Mouse (Mus musculus): ENCODE measurements around the gene Ccdc40.

Gene Ccdc40

DNA sequence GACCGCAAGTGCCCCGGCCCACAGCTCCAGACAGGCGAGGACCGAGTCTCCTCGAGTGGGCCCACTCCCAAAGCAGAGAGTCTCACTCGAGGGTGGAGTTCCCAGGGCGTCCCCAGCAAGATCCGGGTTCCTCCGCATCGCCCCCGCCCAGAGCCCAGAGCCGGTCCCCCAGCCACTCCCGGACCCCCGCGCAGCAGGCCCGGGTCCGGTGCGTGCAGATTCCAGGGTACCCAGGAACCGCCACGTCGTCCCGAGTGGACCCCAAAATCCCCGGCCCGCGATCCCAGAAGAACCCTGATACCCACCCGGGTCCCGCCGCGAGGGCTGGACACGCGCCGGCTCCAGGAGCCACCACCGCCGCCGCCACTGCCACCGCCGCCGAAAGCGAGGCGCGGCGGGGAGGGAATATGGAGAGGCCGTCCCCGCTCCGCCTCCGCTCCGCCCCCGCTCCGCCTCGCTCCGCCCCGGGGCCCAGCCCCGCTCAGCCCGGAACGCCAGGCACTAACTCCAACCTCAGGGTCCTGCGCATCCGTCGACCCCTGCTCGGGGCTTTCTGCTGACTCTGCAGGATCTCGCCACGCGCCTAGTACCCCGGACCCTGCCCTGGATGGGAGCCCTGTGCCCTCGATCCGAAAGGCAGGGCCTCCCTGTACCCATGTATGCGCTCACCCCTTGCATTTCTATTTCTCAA is at the start of gene Ccdc40, which contains the start of gene Tbc1d16:
Gene Ccdc40, plus strand, starts transcription at position 482 of the 691 bp plus-strand sequence.
Gene Tbc1d16, minus strand, starts transcription at position 409 of the 691 bp plus-strand sequence.
- peak; percentile 54 to 71 for DNase-seq (ENCODE audit: low spot score in 2 of 2)

DNA sequence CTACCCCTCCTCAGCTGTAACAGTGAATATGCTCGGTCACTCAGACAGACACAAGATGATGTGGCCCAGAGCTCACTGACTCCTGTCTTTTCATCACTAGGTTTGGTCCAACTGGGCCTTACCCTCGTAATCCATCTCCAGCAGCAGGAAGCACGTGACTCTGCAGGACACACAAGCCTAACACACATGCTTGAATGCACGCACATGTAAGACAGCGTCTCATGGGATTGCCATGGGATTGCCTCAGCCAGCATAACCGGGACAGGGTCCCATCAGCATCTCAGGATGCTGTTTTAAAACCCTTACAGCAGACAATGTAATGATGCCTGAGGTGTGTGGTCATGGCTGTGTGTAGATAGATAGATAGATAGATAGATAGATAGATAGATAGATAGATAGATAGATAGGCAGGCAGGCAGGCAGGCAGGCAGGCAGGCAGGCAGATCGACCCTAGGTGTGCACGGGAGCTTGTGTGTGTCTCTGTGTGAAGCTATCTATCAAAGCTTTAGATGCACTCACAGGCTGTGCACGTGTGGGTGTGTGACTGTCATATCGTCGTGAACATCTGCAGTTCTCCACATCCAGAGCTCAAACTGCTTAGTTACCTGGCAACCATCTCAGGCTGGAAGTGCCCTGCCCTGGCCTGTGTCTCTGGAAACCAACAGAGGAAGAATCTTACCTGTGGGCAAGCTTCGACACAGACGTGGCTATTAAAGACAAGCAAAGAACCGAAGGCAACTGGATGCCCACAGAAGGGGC is 47.4 kb upstream of the Ccdc40 start:
- DNase-seq (ENCODE audit: low spot score in 2 of 2): no peak

DNA sequence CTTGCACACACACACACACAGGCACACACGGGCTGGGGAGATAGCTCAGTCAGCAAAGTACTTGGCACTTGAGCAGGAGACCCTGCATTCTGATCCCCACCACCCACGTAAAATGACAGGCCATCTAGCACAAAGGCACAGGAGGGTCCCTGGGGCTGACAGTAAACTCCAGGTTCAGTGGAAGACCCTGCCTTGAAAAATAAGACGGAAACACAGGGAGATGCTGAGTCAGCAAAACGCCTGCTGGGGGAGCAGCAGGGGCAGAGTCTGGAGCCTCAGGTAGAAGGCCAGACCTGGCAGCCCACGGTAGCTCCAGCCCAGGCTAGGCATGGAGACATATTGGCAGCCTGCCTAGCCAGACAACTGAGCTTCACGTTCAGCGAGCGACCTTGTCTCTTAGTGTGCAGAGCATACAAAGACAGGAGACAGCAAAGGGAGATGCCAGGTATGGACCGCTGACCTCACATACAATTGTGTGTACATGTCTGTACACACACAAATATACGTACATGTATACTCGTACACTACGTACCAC is 46.4 kb upstream of the Ccdc40 start:
- DNase-seq (ENCODE audit: low spot score in 2 of 2): no peak

DNA sequence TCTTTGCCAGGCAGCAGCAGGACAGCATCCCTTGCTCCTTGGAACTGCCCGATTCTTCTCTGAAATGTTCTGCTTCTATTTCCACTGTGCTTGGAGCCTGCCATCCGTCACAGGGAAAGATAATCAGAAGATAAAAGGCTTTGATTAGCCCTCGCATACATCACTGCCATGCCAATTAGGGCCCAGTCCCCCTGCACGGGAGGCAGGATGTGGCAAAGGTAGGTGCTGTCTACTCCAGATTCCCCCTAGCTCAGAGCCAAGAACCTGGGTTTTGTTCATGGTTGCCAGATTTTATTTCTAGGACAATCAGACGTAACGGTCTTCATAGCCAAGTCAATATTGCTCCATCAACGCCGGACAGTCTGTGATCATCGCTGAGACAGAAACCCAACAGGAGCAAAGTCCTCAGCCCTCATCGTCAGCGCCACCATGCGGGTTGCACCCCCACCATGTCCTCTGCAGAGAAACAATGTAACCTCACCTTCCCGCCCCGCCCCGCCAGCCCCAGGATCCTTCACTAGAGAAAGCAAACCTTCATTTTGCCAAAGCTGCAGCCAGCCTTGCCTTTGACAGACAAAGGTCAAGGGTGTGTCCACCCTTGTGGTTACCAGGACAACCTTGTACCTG is 44.6 kb upstream of the Ccdc40 start:
- DNase-seq (ENCODE audit: low spot score in 2 of 2): no peak

DNA sequence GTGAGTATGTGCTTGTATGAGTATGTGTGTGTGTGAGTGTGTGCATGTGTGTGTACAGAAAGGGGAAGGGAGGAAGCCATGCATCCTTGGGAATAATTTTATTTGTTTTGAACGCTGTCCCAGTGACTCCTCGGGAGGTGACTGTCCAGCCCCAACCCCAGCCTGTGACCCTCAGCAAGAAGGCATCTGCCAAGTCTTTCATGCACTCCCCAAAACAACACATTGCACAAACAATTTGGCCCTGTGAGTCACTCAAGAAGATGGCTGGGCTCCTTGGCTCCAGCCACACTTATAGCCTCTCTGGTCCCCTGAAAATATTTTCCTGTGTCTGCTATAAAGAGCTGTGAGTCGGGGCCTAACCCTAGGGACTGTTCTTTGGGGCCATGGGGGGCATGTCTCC is 42.0 kb upstream of the Ccdc40 start:
- no peak for DNase-seq (ENCODE audit: low spot score in 2 of 2)

DNA sequence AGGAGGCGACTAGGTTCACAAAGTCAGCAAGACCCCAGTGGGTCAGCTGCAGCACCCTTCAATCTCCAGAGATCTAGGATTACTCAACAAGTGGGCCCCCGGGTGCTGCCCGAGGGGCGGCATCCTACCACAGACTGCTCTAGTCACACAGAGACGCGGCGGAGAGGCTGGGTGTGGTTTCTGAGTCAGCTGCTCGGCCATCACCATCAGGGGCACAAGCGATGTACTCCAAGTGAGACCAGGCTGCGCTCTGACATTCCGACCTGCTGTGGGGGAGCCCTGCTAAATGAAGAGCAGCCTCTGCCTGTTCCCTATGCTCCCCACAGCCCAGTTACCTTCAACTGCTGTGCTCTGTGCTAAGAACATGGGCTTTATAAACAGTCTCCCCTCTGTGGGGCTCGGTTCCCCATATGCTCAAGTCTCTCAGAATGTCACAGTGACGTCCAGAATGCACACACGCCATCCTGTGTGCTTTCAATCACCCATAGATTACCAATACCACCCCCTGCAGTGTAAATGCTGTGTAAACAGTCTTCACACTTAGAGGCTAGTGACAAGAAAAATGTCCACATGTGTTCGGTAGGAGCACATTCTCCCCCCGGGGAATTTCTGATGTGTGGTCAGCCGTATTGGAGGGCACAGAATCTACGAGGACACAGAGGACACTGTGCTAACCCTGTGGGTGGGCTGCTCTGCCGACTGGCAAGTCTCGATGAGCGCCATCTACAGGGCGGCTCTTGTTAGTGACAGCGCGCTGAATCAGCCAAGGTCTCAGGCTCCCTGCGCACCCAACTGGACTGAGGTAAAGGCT is 41.2 kb upstream of the Ccdc40 start:
- DNase-seq (ENCODE audit: low spot score in 2 of 2): peak in 1 of 2 experiments; percentile 57

DNA sequence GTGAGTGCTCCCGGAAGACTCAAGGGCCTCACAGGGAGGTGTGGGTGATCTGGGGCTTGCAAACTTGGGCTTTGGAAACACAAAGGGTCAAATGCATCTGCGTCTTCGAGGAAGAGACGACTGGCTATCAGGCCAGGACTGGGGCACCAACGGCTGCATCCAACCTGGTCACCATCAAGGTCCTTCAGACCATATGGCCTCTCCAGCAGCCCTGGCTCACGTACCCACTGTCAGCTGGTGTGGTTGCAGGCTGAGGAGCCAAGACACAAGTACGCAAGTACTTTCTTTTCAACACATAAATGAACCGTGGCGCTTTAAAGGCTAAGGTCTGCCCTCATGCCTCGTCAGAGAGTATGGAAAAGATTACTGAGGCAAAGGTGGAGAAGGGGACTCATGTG is 40.6 kb upstream of the Ccdc40 start:
- no peak for DNase-seq (ENCODE audit: low spot score in 2 of 2)

DNA sequence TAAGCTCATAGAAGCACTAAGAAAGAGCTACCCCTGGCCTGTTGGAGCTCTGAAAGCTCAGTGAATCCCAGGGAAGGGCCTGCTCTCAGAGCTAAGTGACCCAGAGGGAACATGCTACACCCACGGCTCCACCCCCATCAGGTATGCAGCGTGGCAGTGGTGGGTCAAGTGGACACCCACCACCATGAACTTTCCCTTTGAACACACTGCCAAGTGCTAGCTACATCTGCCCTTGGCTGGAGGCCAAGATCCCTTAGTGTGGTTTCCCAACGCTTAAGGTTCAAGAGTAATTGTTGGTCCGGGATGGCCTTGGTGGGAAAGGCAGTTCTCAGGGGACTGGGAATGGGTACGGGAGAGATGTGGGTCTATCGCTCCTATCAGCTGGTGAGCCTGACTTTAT is 40.0 kb upstream of the Ccdc40 start:
- no peak for DNase-seq (ENCODE audit: low spot score in 2 of 2)

DNA sequence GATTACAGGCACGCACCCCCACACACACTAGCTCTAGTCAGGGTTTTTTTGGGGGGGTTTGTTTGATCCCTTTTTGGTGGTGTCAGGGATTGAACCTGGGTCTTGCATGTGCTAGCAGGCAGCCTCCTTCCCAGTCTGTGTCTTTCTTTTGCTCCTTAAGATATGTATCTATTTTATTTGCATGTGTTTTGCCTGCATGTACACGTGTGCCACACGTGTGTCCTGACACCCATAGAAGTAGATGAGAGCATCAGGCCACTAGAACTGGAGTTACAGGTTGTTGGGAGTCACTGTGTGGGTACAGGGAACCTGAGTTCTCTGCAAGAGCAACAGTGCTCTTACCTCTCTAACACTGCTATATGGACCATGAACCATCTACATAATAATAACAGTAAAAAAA is 39.1 kb upstream of the Ccdc40 start:
- DNase-seq (ENCODE audit: low spot score in 2 of 2): no peak

DNA sequence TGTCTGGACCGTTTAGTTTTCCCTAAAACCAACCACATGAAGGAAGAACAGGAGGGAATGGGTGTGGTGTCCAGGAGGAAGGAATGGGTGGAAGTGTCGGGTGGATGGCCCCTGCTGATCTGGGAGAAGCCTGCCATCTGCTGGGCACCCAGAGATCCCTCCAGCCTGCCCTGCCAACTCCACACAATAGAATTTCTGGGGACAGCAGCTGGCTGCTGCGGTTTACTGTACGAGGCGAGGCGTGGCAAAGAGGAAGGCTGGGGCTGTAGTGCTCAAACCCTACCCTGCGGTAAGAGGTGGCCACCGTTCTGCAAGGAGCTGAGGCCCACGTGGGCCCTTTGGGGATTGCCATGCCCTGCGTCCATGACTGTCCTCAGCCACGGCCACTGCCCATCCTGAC is 37.9 kb upstream of the Ccdc40 start:
- DNase-seq (ENCODE audit: low spot score in 2 of 2): peak; percentile 59 to 70

DNA sequence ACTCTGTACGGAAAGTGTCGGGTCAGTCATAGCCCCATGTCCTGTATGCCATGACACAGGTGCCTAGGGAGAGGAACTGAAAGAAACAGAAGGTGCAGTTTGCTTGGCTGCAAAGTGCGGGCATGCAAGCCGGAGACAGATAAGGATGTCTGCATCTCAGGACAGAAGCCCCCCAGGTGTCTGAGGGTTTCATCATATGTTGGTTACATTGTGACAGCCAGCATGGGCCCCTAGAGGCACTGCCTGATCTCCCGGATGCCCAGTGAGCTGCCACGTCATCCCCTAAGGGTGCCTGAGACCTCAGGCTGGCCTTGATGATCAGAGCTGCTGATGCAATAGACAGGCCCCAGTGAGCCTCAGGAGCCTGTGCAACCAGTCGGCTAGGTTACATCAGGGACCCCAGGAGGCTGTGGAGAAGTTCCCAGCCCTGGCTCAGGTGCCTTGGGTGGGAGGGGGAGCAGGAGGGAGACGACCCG is 36.7 kb upstream of the Ccdc40 start:
- DNase-seq (ENCODE audit: low spot score in 2 of 2): no peak

DNA sequence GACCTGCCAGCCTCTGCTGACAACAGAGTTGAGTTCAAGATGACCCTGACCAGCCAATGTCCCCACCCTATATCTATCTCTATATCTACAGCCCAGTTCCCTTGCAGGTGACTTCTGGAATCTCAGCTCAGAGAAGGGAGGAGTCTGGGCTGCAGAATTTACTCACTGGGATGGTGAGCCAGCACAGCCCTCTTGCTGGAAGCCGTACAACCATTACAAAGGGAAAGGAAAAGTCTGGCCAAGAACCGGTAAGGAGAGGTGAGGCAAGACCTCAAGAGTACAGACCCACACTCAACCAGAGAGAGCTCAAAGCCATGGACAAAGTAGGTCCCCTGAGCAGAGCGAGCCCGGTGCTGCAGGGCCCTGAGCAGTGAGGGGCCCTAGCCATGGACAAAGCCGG is 36.2 kb upstream of the Ccdc40 start:
- no peak for DNase-seq (ENCODE audit: low spot score in 2 of 2)

DNA sequence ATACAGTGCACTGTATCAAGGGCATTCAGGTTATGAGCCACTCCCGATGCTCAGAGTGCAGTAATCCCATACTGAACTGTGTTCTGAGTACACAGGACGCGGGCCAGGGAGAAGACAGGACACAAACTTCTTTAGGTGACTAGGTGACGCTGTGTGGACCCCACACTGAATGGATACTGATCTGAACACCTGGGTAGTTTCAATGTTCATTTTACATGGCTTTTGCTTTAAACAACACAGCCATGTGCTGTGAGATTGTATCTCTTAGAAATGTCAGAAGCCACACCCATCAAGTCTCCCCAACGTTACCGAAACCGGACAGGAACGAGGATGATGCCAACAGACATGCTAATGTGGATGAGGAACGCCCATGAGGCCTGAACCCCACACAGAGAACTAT is 35.8 kb upstream of the Ccdc40 start:
- DNase-seq (ENCODE audit: low spot score in 2 of 2): no peak

DNA sequence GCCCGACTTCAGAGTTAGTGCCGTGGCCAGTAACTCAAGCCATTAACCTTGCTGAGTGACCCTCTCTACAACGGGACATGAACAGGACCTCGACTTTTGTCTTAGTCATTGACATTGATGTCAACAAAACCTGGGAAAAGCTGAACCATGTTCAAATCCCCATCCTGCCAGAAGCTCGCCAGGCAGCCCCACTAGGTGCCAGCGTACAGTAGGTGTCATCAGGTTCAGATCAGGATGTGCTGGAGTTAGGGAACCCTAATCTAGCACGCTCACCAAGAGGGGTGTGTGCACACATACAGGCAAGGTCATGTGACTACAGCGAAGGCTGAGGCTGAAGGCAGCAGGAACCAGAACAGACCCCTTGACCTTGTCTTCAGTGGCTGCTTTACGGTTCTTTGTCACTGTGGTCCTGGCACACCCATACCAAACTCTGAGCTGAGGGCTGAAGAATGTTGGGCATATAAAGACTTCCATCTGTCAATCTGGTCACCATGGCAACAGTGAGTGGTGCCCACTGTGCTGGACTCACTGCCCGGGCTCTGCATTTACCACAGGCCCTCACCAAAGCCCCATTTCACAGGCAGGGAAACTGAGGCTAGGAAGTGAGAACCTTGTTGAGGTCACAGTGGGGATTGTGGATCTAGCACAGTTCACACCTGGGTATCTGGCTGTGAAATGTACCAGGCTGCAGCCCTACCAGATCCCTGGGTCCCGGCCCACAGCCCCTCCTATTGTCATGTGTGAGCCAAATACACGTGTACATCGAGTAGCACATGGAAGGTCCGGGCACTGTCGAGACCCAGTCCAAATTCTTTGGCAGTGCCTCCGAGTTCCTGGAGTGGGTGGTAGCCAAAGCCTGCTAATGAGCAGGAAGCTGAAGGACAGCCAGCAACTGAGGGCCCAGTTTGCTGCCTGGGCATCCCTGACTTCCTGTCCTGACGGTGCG is 30.5 kb upstream of the Ccdc40 start:
- DNase-seq (ENCODE audit: low spot score in 2 of 2): no peak

DNA sequence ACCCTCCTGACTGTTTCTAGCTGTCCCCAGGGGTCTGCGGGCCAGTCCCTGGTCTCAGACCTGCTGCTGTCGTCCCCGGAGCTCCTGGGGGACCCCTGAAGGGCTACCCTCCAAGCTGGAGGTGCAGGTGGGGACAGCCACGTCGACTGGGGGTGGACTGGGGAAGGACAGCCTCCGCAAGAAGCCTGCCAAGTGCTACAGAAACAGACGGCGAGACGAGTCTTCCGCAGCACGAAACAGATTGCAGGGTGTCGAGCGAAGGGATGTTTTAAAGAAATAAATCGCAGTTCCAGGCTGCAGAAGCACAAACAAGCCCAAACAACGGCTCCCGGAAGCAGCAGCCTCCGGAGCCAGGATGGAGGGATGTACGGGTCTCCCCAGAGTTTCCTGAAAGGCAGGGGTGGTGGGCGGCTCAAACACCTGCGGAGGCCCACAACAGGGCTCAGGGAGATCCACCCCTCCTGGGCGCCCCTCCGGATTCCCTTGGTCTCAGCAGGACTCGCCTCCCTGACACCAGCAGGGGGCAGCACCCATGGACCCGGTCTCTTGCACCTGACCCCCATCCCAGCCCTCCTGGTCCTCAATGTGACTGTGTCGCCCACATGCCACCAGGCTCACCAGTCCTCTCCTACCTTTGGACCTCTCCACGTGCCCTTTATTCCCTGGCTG is 29.7 kb upstream of the Ccdc40 start:
- DNase-seq (ENCODE audit: low spot score in 2 of 2): no peak

DNA sequence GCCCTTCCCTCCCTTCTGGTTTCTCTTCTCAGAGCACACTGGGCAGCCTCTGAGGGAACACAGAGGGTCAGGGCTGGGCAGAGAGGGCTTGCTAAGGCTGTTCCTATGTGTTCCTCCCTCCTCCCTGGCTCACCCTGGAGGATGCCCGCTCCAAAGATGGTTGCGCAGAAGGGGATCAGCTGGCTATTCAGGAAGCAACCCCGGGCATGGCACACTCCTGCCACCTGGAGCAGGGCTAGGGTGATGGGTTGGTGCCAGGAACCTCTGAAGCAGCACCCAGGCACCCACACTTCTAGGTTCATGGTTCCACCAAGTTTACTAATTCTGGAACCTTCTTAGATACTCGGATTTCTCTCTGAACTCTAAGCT is 29.2 kb upstream of the Ccdc40 start:
- DNase-seq (ENCODE audit: low spot score in 2 of 2): no peak

DNA sequence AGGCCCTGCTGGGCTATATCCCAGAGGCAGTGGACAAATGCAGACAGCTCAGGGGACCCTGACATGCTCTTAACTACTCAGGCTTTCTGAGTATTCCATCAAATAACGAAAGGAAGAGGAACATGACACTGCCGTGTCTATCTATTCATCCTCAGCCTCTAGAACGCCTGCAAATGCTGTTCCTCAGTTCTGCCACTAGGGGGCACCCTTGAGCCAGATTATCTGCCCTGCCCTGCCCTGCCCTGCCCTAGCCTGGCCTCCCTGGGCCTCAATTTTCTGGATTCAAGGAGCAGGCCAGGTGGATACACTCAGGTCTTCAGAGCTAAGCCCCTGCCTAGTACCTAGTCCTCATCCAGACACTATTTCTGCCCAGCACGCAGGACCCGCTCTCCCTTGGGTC is 24.9 kb upstream of the Ccdc40 start:
- DNase-seq (ENCODE audit: low spot score in 2 of 2): no peak

DNA sequence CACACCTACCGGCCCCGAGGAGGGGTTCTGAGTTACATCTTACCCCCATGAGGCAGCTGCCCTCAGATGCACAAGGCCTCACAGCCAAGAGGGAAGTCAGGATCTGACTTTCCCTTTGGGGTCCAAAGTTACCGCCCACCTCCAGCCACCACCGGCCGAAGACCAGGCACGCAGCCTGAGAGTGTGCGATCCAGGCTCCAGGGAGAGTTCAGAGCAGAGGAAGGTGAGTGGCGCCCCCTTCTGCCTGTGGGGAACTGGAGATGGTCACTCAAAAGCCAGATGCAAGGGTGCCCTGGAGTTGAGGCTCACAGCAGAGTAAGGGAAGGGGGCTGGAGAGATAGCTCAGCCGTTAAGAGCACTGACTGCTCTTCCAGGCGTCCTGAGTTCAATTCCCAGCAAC is 22.6 kb upstream of the Ccdc40 start:
- DNase-seq (ENCODE audit: low spot score in 2 of 2): no peak

DNA sequence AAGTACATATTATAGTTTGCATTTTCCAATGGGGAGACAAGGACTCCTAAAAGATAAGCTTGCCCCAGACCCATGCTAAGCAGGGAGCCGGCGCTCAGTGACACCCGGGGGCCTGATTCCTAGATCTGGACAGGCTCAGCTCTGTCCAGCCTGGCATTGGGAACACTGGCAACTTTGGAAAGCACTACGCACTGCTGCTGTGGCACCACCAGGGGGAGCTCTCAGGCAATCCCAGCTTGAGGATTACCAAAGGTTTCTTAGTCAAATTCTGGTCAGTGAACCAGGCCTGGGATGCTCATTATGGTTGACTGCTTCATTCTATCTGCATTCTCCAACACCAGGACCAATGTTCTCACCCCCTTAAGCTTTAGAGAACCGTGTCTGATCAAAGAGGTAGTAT is 21.8 kb upstream of the Ccdc40 start:
- peak; percentile 68 to 73 for DNase-seq (ENCODE audit: low spot score in 2 of 2)

DNA sequence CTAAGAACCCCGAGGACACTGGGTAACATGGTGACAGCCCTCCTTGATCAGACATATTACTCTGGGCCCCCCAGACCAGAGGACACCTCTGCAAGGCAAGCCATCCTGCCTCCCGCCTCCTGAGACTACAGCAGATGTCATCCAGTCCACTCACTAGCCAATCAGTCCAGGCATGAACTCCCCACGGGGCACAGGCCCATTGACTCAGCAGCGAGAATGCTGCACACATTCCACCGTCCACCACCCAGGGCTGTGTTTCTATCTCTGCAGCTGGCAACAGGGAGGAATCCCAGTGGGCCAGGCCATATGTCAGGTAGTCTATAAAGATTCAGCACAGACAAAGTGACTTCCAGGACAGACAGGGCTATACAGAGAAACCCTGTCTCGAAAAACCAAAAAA is 20.4 kb upstream of the Ccdc40 start:
- DNase-seq (ENCODE audit: low spot score in 2 of 2): no peak

Data from urinary bladder, postnatal 36 days (tissue).